Mouse (Mus musculus): ENCODE measurements around the gene Hdac4. TPM values are rescaled to one million over a fixed set of nuclear protein-coding genes. Genes with fewer than 3 reads are reported as not detected.

The Hdac4 gene
- polyA plus RNA-seq, 1 experiment from 2014 or later: 25.3 TPM

- Histone ChIP-seq H3K4me2 (ENCODE audit: low read length) (no peak overlapping the region), H3K27me3 (ENCODE audit: control insufficient read depth, insufficient read depth, low read depth, low read length) (no peaks in the 10 kb centered on the region), H3K4me3 (ENCODE audit: low read depth, low read length) (no peak overlapping the region), H3K36me3 (ENCODE audit: control insufficient read depth, insufficient read depth, low read length) (peaks cover 3% of the 10 kb centered on the region; the same call in 1 of the 2 replicates), H3K4me1 (ENCODE audit: control insufficient read depth, insufficient read depth, low read length) (no peaks in the 10 kb centered on the region), H3K9ac (ENCODE audit: low read depth, low read length) (no peak overlapping the region), H3K27ac (ENCODE audit: low read length) (no peak overlapping the region), H3K9me3 (replicated peaks; ENCODE audit: control insufficient read depth, low read length, poor library complexity, severe bottlenecking) (no peaks in the 10 kb centered on the region)
- WGBS: 85% methylated on average over 2 of the region's 2 CpGs
- ATAC-seq: no peak
Observed at GRCm38 (mm10) chr1:91942583-91942982, 252.9 kb downstream of the Hdac4 start.

- Histone ChIP-seq H3K36me3 (ENCODE audit: control insufficient read depth, insufficient read depth, low read length) (peaks cover 3% of the 10 kb centered on the region; the same call in 1 of the 2 replicates), H3K27ac (ENCODE audit: low read length) (no peak overlapping the region), H3K9ac (ENCODE audit: low read depth, low read length) (no peak overlapping the region), H3K27me3 (ENCODE audit: control insufficient read depth, insufficient read depth, low read depth, low read length) (no peaks in the 10 kb centered on the region), H3K4me2 (ENCODE audit: low read length) (no peak overlapping the region), H3K4me1 (ENCODE audit: control insufficient read depth, insufficient read depth, low read length) (no peaks in the 10 kb centered on the region), H3K4me3 (ENCODE audit: low read depth, low read length) (no peak overlapping the region), H3K9me3 (replicated peaks; ENCODE audit: control insufficient read depth, low read length, poor library complexity, severe bottlenecking) (no peaks in the 10 kb centered on the region)
- no peak for ATAC-seq
- whole genome bisulfite sequencing: 73% methylated on average over 3 of the region's 3 CpGs
Observed at GRCm38 (mm10) chr1:91942031-91942430, 253.5 kb downstream of the Hdac4 start.

GRCm38 (mm10) chr1:91941094-91941493 is 254.4 kb downstream of the Hdac4 start:
- Histone ChIP-seq H3K27ac (ENCODE audit: low read length) (no peak overlapping the region), H3K36me3 (ENCODE audit: control insufficient read depth, insufficient read depth, low read length) (0 out of 2 replicates have a peak, but pooled peaks cover 3% of the 10 kb centered on the region), H3K4me1 (ENCODE audit: control insufficient read depth, insufficient read depth, low read length) (no peaks in the 10 kb centered on the region), H3K27me3 (ENCODE audit: control insufficient read depth, insufficient read depth, low read depth, low read length) (no peaks in the 10 kb centered on the region), H3K9me3 (replicated peaks; ENCODE audit: control insufficient read depth, low read length, poor library complexity, severe bottlenecking) (no peaks in the 10 kb centered on the region), H3K4me2 (ENCODE audit: low read length) (no peak overlapping the region), H3K9ac (ENCODE audit: low read depth, low read length) (no peak overlapping the region), H3K4me3 (ENCODE audit: low read depth, low read length) (no peak overlapping the region)
- no peak for ATAC-seq
- 76% methylated on average over 1 of the region's 1 CpGs for WGBS

- Histone ChIP-seq H3K27ac (ENCODE audit: low read length) (no peak overlapping the region), H3K9me3 (replicated peaks; ENCODE audit: control insufficient read depth, low read length, poor library complexity, severe bottlenecking) (no peaks in the 10 kb centered on the region), H3K27me3 (ENCODE audit: control insufficient read depth, insufficient read depth, low read depth, low read length) (no peaks in the 10 kb centered on the region), H3K4me3 (ENCODE audit: low read depth, low read length) (no peak overlapping the region), H3K36me3 (ENCODE audit: control insufficient read depth, insufficient read depth, low read length) (peaks cover 14% of the 10 kb centered on the region), H3K4me2 (ENCODE audit: low read length) (no peak overlapping the region), H3K4me1 (ENCODE audit: control insufficient read depth, insufficient read depth, low read length) (no peaks in the 10 kb centered on the region), H3K9ac (ENCODE audit: low read depth, low read length) (no peak overlapping the region)
- 84% methylated on average over 3 of the region's 3 CpGs for WGBS
- ATAC-seq: no peak
Observed at GRCm38 (mm10) chr1:91935171-91935570, 260.3 kb downstream of the Hdac4 start.

- Histone ChIP-seq H3K4me2 (ENCODE audit: low read length) (no peak overlapping the region), H3K4me1 (ENCODE audit: control insufficient read depth, insufficient read depth, low read length) (no peaks in the 10 kb centered on the region), H3K36me3 (ENCODE audit: control insufficient read depth, insufficient read depth, low read length) (peaks cover 16% of the 10 kb centered on the region), H3K27me3 (ENCODE audit: control insufficient read depth, insufficient read depth, low read depth, low read length) (no peaks in the 10 kb centered on the region), H3K9ac (ENCODE audit: low read depth, low read length) (no peak overlapping the region), H3K9me3 (replicated peaks; ENCODE audit: control insufficient read depth, low read length, poor library complexity, severe bottlenecking) (no peaks in the 10 kb centered on the region), H3K4me3 (ENCODE audit: low read depth, low read length) (no peak overlapping the region), H3K27ac (ENCODE audit: low read length) (no peak overlapping the region)
- 84% methylated on average over 8 of the region's 8 CpGs for WGBS
- ATAC-seq: no peak
Observed at GRCm38 (mm10) chr1:91933681-91934080, 261.8 kb downstream of the Hdac4 start.

GRCm38 (mm10) chr1:91932221-91932620 is 263.3 kb downstream of the Hdac4 start:
- Histone ChIP-seq H3K4me1 (ENCODE audit: control insufficient read depth, insufficient read depth, low read length) (no peaks in the 10 kb centered on the region), H3K27me3 (ENCODE audit: control insufficient read depth, insufficient read depth, low read depth, low read length) (no peaks in the 10 kb centered on the region), H3K4me3 (ENCODE audit: low read depth, low read length) (no peak overlapping the region), H3K36me3 (ENCODE audit: control insufficient read depth, insufficient read depth, low read length) (peaks cover 16% of the 10 kb centered on the region), H3K27ac (ENCODE audit: low read length) (no peak overlapping the region), H3K9ac (ENCODE audit: low read depth, low read length) (no peak overlapping the region), H3K4me2 (ENCODE audit: low read length) (no peak overlapping the region), H3K9me3 (replicated peaks; ENCODE audit: control insufficient read depth, low read length, poor library complexity, severe bottlenecking) (no peaks in the 10 kb centered on the region)
- WGBS: 96% methylated on average over 12 of the region's 12 CpGs
- ATAC-seq: no peak

GRCm38 (mm10) chr1:91931786-91932185 is 263.7 kb downstream of the Hdac4 start:
- Histone ChIP-seq H3K27ac (ENCODE audit: low read length) (no peak overlapping the region), H3K9me3 (replicated peaks; ENCODE audit: control insufficient read depth, low read length, poor library complexity, severe bottlenecking) (no peaks in the 10 kb centered on the region), H3K4me3 (ENCODE audit: low read depth, low read length) (no peak overlapping the region), H3K27me3 (ENCODE audit: control insufficient read depth, insufficient read depth, low read depth, low read length) (no peaks in the 10 kb centered on the region), H3K4me1 (ENCODE audit: control insufficient read depth, insufficient read depth, low read length) (no peaks in the 10 kb centered on the region), H3K4me2 (ENCODE audit: low read length) (no peak overlapping the region), H3K9ac (ENCODE audit: low read depth, low read length) (no peak overlapping the region), H3K36me3 (ENCODE audit: control insufficient read depth, insufficient read depth, low read length) (peaks cover 16% of the 10 kb centered on the region)
- 74% methylated on average over 3 of the region's 3 CpGs for WGBS
- no peak for ATAC-seq

GRCm38 (mm10) chr1:91931196-91931595 is 264.3 kb downstream of the Hdac4 start:
- WGBS: 91% methylated on average over 10 of the region's 10 CpGs
- no peak overlapping the region for H3K27ac ChIP-seq (ENCODE audit: low read length)
- no peaks in the 10 kb centered on the region for H3K4me1 ChIP-seq (ENCODE audit: control insufficient read depth, insufficient read depth, low read length)
- no peaks in the 10 kb centered on the region for H3K9me3 ChIP-seq (replicated peaks; ENCODE audit: control insufficient read depth, low read length, poor library complexity, severe bottlenecking)
- H3K9ac ChIP-seq (ENCODE audit: low read depth, low read length): no peak overlapping the region
- ATAC-seq: no peak
- H3K4me2 ChIP-seq (ENCODE audit: low read length): no peak overlapping the region
- H3K4me3 ChIP-seq (ENCODE audit: low read depth, low read length): no peak overlapping the region
- peaks cover 16% of the 10 kb centered on the region for H3K36me3 ChIP-seq (ENCODE audit: control insufficient read depth, insufficient read depth, low read length)
- H3K27me3 ChIP-seq (ENCODE audit: control insufficient read depth, insufficient read depth, low read depth, low read length): no peaks in the 10 kb centered on the region

- Histone ChIP-seq H3K4me1 (ENCODE audit: control insufficient read depth, insufficient read depth, low read length) (no peaks in the 10 kb centered on the region), H3K27me3 (ENCODE audit: control insufficient read depth, insufficient read depth, low read depth, low read length) (no peaks in the 10 kb centered on the region), H3K4me3 (ENCODE audit: low read depth, low read length) (no peak overlapping the region), H3K9me3 (replicated peaks; ENCODE audit: control insufficient read depth, low read length, poor library complexity, severe bottlenecking) (no peaks in the 10 kb centered on the region), H3K4me2 (ENCODE audit: low read length) (no peak overlapping the region), H3K36me3 (ENCODE audit: control insufficient read depth, insufficient read depth, low read length) (peaks cover 14% of the 10 kb centered on the region), H3K27ac (ENCODE audit: low read length) (no peak overlapping the region), H3K9ac (ENCODE audit: low read depth, low read length) (no peak overlapping the region)
- no peak for ATAC-seq
- WGBS: 96% methylated on average over 13 of the region's 13 CpGs
Observed at GRCm38 (mm10) chr1:91929051-91929450, 266.4 kb downstream of the Hdac4 start.

Data from midbrain, embryonic 16.5 days (tissue).